Comparison of ENCODE assay signal across 16 mouse cellular contexts in genomic region chr8:65618966-65619365, GRCm38 (mm10). TPM values are rescaled to one million over a fixed set of nuclear protein-coding genes. Genes with fewer than 3 reads are reported as not detected.
A peak's percentile ranks its signal among the peaks of the same experiment; 100 is the strongest.
DNase-seq lines count a peak whose midpoint lies in the region; ATAC-seq lines count a peak whose summit lies in the region.
"Had no signal": no experiment of that assay in that cellular context is flagged by ENCODE, and none has a peak within 500 bp of the region (broad histone marks: within the 10 kb centered on the region; RNA-seq: fewer than 3 reads in every experiment).

No protein-coding gene starts in this region.

- no peaks in the 10 kb centered on the region for H3K27me3 ChIP-seq in forebrain, embryonic 15.5 days
- H3K27me3 ChIP-seq in neural tube, embryonic 13.5 days: peaks cover 12% of the 10 kb centered on the region

- no peaks in the 10 kb centered on the region; the same call in 1 of the 2 replicates for H3K4me1 ChIP-seq in forebrain, embryonic 15.5 days
- H3K4me1 ChIP-seq in neural tube, embryonic 13.5 days (replicated peaks): peaks cover 5% of the 10 kb centered on the region; the same call in 1 of the 2 replicates
- H3K4me1 ChIP-seq: limb, embryonic 12.5 days; megakaryocyte, embryonic 14.5 days had no signal

- peak overlapping the region; percentile 81 for H3K4me2 ChIP-seq in forebrain, embryonic 15.5 days (replicated peaks)
- peak overlapping the region; percentile 57 for H3K4me2 ChIP-seq in neural tube, embryonic 13.5 days

- 26% methylated on average over 7 of the region's 7 CpGs for WGBS in forebrain, embryonic 15.5 days
- WGBS in neural tube, embryonic 13.5 days: 37% methylated on average over 7 of the region's 7 CpGs

- DNase-seq in left cerebral cortex, adult 11 months (ENCODE audit: low spot score): peak; percentile 4
- DNase-seq in left cerebral cortex, adult 8-10 months (ENCODE audit: low spot score in 2 of 2): no peak
- DNase-seq in layer of hippocampus, postnatal 14 days (ENCODE audit: low spot score in 2 of 2): peak; percentile 9 to 18
- DNase-seq in ovary, postnatal 10 days (ENCODE audit: low spot score): no peak
- no peak for DNase-seq in adrenal gland, adult (ENCODE audit: inconsistent age in 2 of 2, low spot score in 1 of 2)
- DNase-seq: adrenal gland, postnatal 14 days; lung, adult 2 months; thymus, postnatal 4 days had no signal

- no peak for ATAC-seq in forebrain, embryonic 15.5 days (replicated peaks)
- ATAC-seq in neural tube, embryonic 13.5 days (ENCODE audit: low read depth): no peak
- ATAC-seq in erythroid progenitor cell, adult 5-6 weeks (replicated peaks; ENCODE audit: low FRiP score, poor library complexity, severe bottlenecking): no peak
- ATAC-seq: CD4-positive, CD25-positive, alpha-beta regulatory T cell, adult 4 months; Patski had no signal

- H3K36me3 ChIP-seq in forebrain, embryonic 15.5 days: no peaks in the 10 kb centered on the region
- no peaks in the 10 kb centered on the region for H3K36me3 ChIP-seq in neural tube, embryonic 13.5 days
- H3K36me3 ChIP-seq: limb, embryonic 12.5 days had no signal

- no peak overlapping the region for H3K27ac ChIP-seq in forebrain, embryonic 15.5 days (replicated peaks)
- no peak overlapping the region for H3K27ac ChIP-seq in neural tube, embryonic 13.5 days (replicated peaks)
- H3K27ac ChIP-seq: kidney, postnatal 0 days; limb, embryonic 12.5 days had no signal

- peak overlapping the region; percentile 76 for H3K9ac ChIP-seq in forebrain, embryonic 15.5 days (replicated peaks)
- peak overlapping the region; percentile 73; the same call in 1 of the 2 replicates for H3K9ac ChIP-seq in neural tube, embryonic 13.5 days
- H3K9ac ChIP-seq: limb, embryonic 12.5 days had no signal

- peak overlapping the region; percentile 59 for H3K4me3 ChIP-seq in forebrain, embryonic 15.5 days
- H3K4me3 ChIP-seq in neural tube, embryonic 13.5 days: peak overlapping the region; percentile 50
- H3K4me3 ChIP-seq: limb, embryonic 12.5 days; megakaryocyte, embryonic 14.5 days had no signal

- H3K9me3 ChIP-seq in forebrain, embryonic 15.5 days: no peaks in the 10 kb centered on the region
- H3K9me3 ChIP-seq in neural tube, embryonic 13.5 days: no peaks in the 10 kb centered on the region
- H3K9me3 ChIP-seq: limb, embryonic 12.5 days had no signal

RNA-seq across cellular contexts. Expression of gene March1, which starts 1.3 kb away (rescaled TPM):
- 10 to 100 TPM; 37.3 to 39.7 (median 38.8) TPM for total RNA-seq in left cerebral cortex, adult 8-10 months (2022)
- 23.0 and 25.4 TPM in 2 replicates for polyA plus RNA-seq in forebrain, embryonic 15.5 days (2015; fragmentation: Nextera tagmentation; extraction: Ambion mirVana)
- 10 to 100 TPM; 64.7 to 66.9 TPM for total RNA-seq in layer of hippocampus, postnatal 14 days (2021)
- polyA plus RNA-seq in neural tube, embryonic 13.5 days (2015; fragmentation: Nextera tagmentation; extraction: Ambion mirVana): 21.5 and 23.8 TPM in 2 replicates
- total RNA-seq in erythroid progenitor cell, adult 5-6 weeks (2015; ENCODE audit: low replicate concordance): 4.3 and 6.3 TPM in 2 replicates
- total RNA-seq in erythroid progenitor cell, adult 5-6 weeks (2017; ENCODE audit: low replicate concordance): 3.5 and 7.4 TPM in 2 replicates

Comparison
In these comparisons a context has a peak if more than half of its experiments do, and no peak if none do; other contexts are left out.
1. DNase-seq: peak in left cerebral cortex, adult 11 months (single experiment) and layer of hippocampus, postnatal 14 days (2 of 2); none in left cerebral cortex, adult 8-10 months (0 of 2), ovary, postnatal 10 days (single experiment) and adrenal gland, adult (0 of 2).
2. RNA of gene March1, which starts 1.3 kb away (total RNA-seq): 64.7 to 66.9 TPM in layer of hippocampus, postnatal 14 days and 37.3 to 39.7 TPM in left cerebral cortex, adult 8-10 months; 3.5 to 7.4 TPM in erythroid progenitor cell, adult 5-6 weeks; every median in the first group is over 4 times any median in the second.